Mouse (Mus musculus) A20 (cell line): ENCODE results near the gene Scnn1g.

ENCODE experiments used
- DNase-seq: peaks from one replicate; pipeline ENCODE4 v3.0.0-alpha.2; 2011; ENCODE audit warnings: low read depth, low spot score

Scnn1g gene

DNA sequence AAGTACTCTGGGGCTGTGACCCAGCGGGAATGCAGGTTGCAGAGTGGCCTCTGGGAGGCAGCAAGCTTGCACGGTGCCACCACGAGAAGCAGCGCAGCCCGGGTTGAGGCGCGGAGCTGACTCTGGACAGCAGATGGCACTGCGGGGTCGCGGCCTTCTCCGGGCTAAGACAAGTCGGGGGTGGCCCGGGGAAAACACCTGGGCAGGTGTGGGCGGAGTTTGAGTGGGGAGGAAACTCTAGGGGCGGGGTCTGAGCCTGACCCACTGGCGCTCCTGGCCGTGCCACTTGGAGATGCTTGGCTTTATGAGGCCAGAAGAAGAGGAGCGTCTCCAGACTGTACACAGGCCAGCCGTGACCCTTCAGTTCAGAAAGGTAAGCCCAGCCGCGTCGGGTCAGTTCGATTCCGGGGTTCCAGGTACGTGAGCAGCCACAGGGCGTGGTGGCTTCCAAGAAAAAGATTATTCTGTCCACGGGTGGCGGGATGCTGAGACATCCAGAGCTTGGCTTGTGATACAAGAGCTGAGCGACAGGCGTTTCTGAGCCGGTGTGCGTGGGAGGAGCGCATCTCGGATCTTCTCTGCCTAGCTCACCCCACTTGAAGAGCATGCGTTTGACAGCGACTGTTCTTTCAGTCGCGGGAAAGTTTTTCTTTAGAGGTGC, at the start of gene Scnn1g:
TSS of gene Scnn1g (plus strand) at position 309 of the 661 bp plus-strand sequence.
- DNase-seq = peak; percentile 87

GRCm38 (mm10) chr7:121685140-121685984, 48.9 kb upstream of the Scnn1g start:
- DNase-seq = no peak

- DNase-seq = no peak
Observed at GRCm38 (mm10) chr7:121689338-121689737, 44.9 kb upstream of the Scnn1g start.

GRCm38 (mm10) chr7:121691803-121692202, 42.5 kb upstream of the Scnn1g start:
- DNase-seq = no peak

DNA sequence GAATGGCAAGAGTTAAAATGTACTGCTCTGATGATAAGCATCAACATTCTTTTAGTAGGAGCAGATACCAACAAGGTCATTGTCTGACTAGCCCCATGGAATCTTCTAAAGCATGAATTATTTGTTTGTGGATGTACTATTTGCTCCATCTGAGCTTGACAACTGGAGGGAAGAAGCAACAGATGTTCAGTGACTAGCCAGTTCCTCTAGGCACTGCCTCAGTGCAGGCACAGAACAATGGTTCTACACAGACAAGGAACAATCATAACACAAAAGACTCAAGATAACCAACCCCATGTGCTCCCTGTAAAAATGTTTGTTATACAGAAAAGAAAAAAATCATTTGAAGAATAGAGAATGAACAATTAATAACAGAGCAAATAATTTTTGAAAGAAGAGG, 37.1 kb upstream of the Scnn1g start:
- DNase-seq = no peak

GRCm38 (mm10) chr7:121697574-121697973, 36.7 kb upstream of the Scnn1g start:
- DNase-seq = no peak

GRCm38 (mm10) chr7:121699218-121699617, 35.1 kb upstream of the Scnn1g start:
- DNase-seq = no peak

DNA sequence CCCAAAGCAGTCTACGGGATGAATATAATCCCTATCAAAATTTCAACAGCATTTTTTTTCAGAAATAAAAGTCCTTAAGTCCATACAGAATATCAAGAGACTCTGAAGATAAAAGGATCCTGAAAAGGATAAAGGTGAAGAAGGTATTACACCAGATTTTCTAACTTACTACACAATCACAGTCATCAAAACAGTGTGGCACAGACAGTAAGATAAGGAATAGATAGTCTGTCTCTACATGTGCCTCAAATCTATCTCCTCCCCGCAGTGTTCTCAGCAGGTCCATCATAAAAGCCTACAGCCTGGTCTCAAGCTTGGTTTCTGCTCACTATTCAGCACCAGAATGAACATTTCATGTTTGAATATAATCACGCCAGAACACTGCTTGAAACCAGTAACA, 33.8 kb upstream of the Scnn1g start:
- DNase-seq = no peak

DNA sequence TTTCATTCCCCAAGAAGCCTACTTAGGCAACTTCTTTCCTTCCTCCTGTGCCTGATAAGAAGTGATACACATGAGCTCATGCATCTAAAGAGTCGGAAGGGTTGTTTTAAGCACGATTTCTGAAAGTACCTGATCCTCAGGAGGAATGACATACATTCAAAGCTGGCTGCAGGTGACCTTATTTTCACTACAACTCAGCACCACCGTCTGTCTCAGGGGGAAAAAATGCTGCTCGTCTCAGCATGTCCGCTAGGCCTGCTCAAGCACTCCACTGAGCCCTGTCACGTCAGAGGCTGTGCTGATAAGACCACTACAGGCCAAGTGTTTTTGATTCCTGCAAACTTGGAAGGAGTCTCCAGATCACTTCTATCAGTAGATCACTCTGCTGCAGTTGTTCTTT, 32.3 kb upstream of the Scnn1g start:
- no peak for DNase-seq

- DNase-seq = no peak
Observed at GRCm38 (mm10) chr7:121705051-121705450, 29.2 kb upstream of the Scnn1g start.

DNA sequence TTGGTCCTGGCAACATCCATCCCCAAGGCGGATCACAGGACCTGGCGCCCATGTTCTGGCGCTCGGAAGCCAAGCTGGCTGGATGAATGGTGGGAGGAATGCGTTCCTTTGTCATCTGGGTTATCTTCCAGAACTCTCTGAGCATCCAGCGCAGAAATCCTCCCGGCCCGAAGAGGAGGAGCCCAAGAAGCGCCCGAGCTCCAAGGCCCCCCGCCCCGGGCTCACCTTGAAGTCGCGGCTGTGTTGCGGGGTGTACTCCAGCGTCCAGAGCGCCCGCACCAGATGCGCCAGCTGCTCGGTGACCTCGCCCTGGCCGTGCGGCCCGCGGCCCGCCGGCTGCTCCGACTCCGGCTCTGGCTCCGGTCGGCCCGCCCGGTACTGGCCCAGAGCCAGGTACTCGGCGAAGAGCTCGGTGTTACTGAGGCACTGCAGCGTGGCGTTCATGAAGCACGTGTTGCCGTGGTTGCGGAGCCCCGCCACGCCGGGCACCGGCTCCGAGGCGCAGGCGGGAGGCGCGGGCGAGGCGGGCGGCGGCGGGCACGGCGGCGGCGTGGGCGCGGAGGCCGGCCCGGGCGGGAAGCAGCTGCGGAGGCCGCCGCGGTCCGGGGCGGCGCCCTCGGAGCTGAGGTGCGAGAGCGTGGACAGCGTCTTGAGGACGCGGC, 27.7 kb upstream of the Scnn1g start:
- peak; percentile 53 for DNase-seq

- DNase-seq = peak; percentile 96
Observed at GRCm38 (mm10) chr7:121707073-121707667, 27.1 kb upstream of the Scnn1g start, which contains the start of gene Usp31. Gene Usp31 (minus strand): TSS chr7:121707253.

- DNase-seq = no peak
Observed at GRCm38 (mm10) chr7:121711171-121711570, 23.1 kb upstream of the Scnn1g start.

DNA sequence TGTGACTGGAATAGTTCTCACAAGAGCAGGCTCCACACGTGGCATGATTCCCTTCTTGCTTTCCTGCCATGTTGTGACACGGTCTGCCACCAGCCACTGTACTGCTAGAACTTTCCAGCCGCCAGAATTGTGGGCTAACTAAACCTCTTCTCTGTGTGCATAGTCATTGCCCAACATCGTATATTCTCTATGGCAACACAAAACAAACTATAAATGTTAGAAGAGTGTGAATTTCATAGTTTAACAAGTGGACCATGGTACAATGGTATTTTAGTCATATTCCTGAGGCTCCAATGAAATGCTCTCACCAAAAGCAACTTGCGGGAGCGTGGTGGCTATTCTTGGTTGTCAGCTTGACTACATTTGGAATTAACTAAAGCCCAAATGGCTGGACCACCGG, 17.2 kb upstream of the Scnn1g start:
- no peak for DNase-seq

DNA sequence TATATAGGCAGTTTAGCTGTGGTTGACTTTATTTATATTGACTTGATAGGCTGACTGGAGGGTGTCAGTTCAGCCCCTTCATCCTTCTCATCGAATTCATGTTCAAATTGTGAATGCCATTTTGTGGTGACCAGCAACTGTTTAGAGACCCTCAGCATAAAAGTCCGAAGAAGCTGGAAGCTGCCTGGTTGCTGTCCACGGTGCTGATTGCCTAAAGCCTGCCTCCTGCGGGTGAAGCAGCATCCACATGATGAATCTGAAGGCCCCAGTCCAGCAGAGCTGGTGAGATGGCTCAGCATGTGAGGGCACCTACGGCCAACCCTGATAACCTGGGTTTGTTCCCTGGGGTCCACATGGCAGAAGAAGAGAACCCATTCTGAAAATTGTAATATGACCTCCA, 4.1 kb upstream of the Scnn1g start:
- DNase-seq = peak; percentile 33

GRCm38 (mm10) chr7:121737511-121738415, 3.5 kb downstream of the Scnn1g start:
- DNase-seq = no peak

- DNase-seq = peak; percentile 52
Observed at GRCm38 (mm10) chr7:121750244-121750643, 16.0 kb downstream of the Scnn1g start.

DNA sequence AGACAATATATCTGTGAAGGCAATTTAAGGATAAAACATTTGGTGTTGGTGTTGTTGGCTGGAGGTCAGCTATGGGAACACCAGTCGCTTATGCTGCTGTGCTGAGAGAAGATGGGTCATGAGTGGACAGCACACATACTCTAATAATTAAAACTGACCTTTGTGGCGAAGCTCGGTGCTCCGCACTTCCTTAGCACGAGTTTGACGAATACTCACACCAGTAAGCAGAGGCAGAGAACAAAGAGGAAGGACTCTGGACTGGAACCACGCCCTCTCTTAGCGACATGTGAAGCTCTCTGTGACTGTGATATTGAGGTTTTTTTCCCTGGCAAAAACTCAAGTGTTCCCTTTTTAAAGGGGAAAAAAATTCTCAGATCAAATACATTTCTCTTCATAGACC, 20.5 kb downstream of the Scnn1g start:
- DNase-seq = no peak

DNA sequence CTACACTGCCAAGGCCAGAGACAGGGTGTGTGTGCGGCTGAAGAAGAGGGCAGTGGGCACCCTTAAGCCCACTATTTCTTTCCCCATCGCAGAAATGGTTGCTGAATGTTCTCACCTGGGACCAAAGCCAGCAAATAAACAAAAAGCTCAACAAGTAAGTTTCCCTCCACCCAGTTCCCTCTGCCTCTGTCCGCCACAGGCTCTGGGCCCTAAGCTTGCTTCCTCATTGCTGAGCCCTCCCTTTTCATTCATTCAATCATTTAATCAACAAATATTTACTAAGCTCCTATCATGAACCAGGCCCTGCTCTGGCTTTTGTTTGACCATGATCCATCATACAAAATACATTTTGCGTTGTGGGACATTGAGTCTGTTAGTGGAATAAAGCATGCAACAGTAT, 29.0 kb downstream of the Scnn1g start:
- DNase-seq = no peak

DNA sequence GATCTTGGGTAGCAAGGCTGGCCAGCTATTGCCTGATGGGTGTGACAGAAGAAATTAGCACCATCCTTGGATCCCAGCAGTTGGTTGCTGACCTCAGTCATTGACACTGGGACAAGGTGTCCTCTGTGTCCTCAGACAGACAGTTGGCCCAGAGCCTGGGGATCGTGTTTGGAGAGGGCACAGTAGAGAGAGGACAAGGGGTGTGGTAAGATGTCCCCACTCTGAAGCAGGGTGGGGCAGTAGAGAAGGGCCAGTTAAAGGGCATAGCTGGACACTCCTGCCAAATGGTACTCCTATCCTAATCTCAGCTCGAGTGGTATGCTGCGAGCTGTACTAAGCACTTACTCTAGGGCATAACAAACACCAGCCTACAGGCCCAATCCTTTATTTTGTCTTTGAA, 33.6 kb downstream of the Scnn1g start:
- no peak for DNase-seq

DNA sequence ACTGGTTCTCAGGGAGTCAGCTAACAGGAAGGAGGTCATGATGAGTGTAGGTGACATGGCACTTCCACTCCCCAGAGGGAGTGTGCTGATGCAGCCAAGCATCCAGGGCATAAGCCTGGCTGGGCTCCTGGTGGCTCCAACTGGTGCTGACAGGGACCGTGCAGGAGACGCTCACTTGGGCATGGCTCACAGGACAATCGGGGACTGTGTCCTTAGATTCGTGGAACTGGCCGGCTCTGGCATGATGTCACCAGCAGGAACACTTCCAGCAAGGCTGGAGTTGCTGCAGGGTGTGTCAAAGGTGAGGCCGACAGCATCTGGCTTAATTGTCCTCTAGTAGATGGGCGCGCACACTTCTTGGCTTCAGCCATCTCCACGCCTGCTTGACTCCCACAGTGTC, 34.7 kb downstream of the Scnn1g start:
- DNase-seq = no peak
